Mouse (Mus musculus): ENCODE data around the gene Nrxn3.

The Nrxn3 gene

DNA sequence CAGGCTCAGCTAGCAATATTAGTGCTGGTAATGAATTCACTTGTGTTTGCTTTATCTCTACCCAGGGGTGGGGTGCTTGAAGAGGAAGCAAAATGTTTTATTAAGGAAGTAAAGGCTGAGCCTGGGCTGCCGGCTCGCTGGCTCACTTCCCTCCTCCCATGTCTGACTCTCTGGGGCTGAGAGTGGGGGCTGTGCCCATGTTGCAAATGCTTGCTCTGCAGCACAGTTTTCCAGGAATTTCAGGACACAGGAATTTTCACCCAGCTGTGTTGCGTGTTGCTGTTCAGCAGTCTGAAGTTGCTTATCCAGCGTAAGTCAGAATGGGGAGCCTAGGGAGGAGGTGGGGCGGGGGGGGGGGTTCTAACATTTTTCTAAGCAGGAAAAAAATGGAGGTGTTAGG, 89.5 kb downstream of the Nrxn3 start:
- no peak for DNase-seq (ENCODE audit: low spot score in 2 of 2)

GRCm38 (mm10) chr12:88816865-88817264, 94.2 kb downstream of the Nrxn3 start:
- DNase-seq (ENCODE audit: low spot score in 2 of 2) = no peak

GRCm38 (mm10) chr12:88818622-88819334, 96.1 kb downstream of the Nrxn3 start:
- no peak for DNase-seq (ENCODE audit: low spot score in 2 of 2)

- DNase-seq (ENCODE audit: low spot score in 2 of 2) = no peak
Observed at GRCm38 (mm10) chr12:88819335-88819709, 96.6 kb downstream of the Nrxn3 start.

- DNase-seq (ENCODE audit: low spot score in 2 of 2) = no peak
Observed at GRCm38 (mm10) chr12:88820131-88820530, 97.5 kb downstream of the Nrxn3 start.

- no peak for DNase-seq (ENCODE audit: low spot score in 2 of 2)
Observed at GRCm38 (mm10) chr12:88830851-88831250, 108.2 kb downstream of the Nrxn3 start.

DNA sequence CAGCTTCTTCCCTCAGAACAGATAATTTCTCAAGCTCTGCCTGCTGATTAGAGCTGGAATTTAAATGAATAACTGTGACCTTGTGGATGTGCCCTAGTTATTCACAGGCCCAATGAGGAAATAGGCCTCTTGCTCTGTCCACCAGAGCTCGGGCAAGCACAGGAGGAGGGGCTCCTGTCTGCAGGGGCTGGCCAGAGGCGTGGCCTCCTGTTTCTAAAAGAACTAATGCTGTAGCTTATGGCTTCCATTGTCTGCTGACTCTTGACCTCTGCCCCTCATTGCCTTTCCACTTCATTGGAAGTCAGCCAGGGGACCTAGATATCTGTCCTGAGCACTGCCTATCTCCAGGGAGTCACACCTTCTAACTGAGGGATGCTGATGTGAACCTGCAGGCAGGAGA, 113.1 kb downstream of the Nrxn3 start:
- no peak for DNase-seq (ENCODE audit: low spot score in 2 of 2)

DNA sequence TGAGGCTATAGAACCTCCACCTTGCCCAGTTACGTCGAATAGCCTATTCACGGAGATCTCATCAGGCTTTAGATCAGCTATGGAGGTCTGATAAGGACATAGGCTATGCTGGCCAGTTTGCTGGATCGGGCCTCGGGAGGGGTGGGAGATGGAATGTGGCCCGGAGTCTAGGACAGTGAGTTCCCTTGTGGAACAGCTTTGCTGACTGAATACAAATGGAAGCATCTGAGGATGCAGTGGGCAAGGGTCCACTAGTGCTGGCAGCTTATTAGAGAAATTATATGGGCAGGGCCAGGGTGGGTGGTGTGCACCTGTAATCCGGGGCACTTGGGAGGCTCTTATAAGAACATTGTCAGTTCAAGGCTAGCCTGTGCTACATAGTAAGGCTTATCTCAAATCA, 117.0 kb downstream of the Nrxn3 start:
- DNase-seq (ENCODE audit: low spot score in 2 of 2) = no peak

DNA sequence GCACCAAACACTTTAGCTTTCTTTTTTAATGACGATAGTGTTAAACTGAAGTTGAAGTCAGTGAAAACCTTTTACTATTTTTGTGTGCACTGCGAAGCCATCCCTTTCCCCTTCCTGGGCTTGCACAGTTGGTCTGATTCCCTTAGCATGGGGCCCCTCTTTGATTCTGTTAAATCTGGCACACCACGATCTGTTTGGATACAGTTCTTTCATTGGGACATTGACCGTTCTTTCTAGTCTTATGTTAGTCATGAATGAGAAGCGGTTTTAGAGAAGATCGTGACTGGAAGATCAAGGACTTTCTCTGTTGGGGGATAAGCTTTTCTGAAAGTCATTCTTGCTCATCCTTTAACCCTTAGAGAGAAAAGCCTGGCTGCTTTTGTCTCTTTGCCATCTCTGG, 118.7 kb downstream of the Nrxn3 start:
- no peak for DNase-seq (ENCODE audit: low spot score in 2 of 2)

- DNase-seq (ENCODE audit: low spot score in 2 of 2) = no peak
Observed at GRCm38 (mm10) chr12:88850400-88851179, 127.9 kb downstream of the Nrxn3 start.

DNA sequence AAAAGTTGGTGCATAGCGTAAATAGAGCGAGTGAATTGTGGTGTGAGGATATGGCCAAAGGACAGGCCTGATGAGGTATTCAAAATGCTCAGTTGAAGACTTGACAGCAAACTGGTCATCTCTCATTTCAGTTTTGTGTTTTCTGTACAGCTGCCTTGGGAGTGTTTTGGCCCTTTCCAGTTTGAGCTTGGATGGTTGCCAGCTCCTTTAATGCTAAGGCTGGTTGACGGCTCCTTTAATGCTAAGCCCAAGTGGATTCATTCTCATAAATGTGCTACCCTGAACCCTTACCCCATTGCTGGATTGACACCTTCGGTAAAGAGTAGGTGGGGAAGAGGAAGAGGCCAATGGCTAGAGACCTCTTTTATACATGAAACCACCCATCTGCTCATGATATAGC, 131.4 kb downstream of the Nrxn3 start:
- no peak for DNase-seq (ENCODE audit: low spot score in 2 of 2)

DNA sequence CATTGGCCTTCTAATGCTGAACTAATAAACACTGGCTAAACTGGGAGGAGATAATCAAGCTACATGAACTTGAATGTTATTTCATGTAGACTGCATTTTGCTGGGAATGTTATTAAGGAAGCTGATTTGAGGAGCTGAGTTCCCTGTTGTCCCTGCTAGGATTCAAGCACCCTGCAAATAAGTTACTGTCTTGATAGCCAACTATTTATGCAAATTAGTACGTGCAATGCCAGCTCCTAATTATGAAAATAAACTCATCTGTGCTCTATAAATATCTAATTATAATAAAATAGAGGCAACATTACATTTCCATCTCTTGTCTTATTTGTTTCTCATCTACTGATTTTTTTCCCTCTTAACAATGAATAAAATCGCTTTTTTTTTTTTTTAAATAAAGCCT, 135.0 kb downstream of the Nrxn3 start:
- DNase-seq (ENCODE audit: low spot score in 2 of 2) = no peak

DNA sequence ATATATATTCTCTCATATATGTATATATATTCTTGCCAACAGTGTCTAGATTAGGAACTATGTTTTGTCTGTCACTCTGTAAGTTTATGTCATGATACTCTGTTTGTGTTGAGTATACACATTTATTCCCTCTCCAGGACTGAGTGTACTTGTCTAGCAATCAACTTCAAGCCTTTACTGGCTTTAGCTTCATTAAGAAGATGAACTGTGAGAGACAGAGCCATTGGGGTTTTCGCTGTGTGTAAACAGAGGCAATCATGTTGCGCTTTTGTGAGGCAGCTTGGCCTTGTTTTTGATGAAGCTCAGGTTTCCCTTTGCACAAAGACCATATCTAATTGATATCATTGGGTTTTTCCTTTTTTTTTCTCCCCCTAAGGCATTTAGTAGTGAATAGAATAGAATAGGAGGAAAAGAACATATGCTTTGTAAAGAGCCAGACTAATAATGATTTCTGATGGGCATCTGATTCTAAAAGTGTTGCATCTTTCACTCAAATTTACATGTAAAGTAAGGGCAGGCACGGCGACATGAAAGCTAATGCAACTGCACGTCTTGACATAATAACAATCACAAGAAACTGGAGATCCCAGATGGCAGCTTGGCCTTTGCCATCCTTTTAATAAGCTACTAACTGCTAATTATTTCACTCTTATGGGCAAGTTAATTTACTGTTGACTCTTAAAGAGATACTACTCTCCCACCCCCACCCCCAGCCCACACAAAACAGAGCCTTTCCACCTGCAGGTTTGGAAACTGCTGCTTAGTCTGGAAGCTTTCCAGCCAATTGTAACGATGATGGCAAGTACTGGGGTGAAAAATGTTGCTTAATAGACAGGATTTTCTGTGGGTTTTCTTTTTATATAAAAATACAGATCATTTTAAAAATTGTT, 137.0 kb downstream of the Nrxn3 start:
- DNase-seq (ENCODE audit: low spot score in 2 of 2) = no peak

DNA sequence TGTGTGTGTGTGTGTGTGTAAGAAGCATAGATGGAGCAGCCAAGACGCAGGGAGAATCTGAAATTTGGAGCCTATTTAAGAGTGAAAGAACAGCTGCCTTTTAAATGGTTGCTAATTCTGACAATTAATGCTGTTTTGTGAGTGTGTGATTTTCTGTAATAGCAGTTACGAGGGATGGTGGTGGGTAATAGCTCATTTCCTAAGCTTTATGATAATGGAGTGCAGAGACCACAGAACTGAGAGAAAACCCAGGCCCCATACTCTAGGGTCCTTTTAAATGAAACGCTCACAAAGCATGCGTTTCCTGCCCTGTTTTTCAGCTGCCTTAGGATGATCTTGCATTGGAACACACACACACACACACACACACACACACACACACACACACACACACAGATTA, 137.7 kb downstream of the Nrxn3 start:
- DNase-seq (ENCODE audit: low spot score in 2 of 2) = no peak

DNA sequence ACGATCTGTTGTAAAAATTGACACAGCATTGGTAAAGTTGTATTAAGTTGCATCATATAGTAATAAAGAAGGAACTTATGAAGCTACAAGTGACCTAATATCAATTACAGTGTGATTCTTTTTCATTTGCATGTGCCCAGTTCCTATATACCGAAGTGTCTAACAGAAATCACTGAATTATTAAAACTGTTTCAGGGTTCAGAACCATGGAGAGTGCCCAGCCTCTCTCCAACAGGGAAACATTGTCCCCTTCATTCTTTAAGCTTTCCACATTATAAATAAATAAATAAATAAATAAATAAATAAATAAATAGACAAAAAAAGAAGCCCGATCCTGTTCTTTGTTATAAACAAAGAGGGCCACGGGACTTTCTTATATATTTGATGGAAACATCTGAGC, 140.4 kb downstream of the Nrxn3 start:
- no peak for DNase-seq (ENCODE audit: low spot score in 2 of 2)

- DNase-seq (ENCODE audit: low spot score in 2 of 2) = no peak
Observed at GRCm38 (mm10) chr12:88868288-88868687, 145.6 kb downstream of the Nrxn3 start.

- no peak for DNase-seq (ENCODE audit: low spot score in 2 of 2)
Observed at GRCm38 (mm10) chr12:88897331-88897730, 174.7 kb downstream of the Nrxn3 start.

DNA sequence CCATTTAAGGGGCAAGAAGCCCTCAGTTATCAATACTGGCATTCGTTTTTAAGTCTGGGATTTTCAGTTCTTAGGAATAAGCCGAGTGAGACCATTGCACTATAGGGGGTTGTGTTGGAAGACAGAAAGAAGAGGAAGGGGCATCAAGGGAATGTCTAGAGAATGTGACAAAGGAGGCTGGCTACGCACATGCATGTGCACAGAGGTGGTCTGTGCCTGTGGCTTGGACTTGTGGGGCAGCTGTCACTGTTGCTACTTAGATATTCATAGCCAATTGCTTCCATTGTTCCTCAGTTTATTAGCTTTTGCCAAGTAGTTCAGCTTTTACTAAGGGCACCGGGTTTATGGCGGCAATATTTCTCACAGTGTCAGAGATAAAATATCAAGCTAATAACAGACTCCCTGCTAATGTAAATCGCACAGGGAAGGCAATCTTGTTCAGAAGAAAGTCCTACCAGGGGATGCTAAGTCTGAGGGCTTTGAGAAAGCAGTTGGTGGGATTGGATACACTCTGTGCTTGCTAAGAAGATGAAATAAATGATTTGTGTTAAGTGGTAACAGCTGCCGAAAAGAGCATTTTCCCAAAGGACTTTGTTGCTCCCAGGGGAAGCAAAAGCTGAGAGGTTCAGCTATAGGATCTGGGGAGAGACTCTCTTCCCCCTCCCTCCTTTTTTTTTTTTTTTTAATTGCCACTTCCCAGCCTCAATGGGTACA, 177.5 kb downstream of the Nrxn3 start:
- no peak for DNase-seq (ENCODE audit: low spot score in 2 of 2)

- no peak for DNase-seq (ENCODE audit: low spot score in 2 of 2)
Observed at GRCm38 (mm10) chr12:88900728-88901080, 178.0 kb downstream of the Nrxn3 start.

GRCm38 (mm10) chr12:88910761-88911160, 188.1 kb downstream of the Nrxn3 start:
- DNase-seq (ENCODE audit: low spot score in 2 of 2) = no peak

- no peak for DNase-seq (ENCODE audit: low spot score in 2 of 2)
Observed at GRCm38 (mm10) chr12:88916752-88917151, 194.1 kb downstream of the Nrxn3 start.

- no peak for DNase-seq (ENCODE audit: low spot score in 2 of 2)
Observed at GRCm38 (mm10) chr12:88924896-88925295, 202.2 kb downstream of the Nrxn3 start.
